Mouse (Mus musculus) heart, postnatal 0 days (tissue): ENCODE data around the gene Cdk8. TPM values are rescaled to one million over a fixed set of nuclear protein-coding genes. Genes with fewer than 3 reads are reported as not detected.

Source experiments
- ATAC-seq: fragments of 200-750 bp; cut with Nextera tagmentation; 2 replicates; pipeline ENCODE4 v1.8.0; 2017; ENCODE audit warnings: low read depth, moderate number of reproducible peaks, moderate library complexity; ENCODE audit not compliant: insufficient read depth
- DNase-seq: peaks from one replicate; pipeline ENCODE4 v3.0.0-alpha.2; 2016; ENCODE audit warnings: low spot score
- H3K27ac ChIP-seq: fragments of 300-500 bp; sonication (generic); 2 replicates; pipeline ENCODE4 v1.5.1; 2014; ENCODE audit warnings: low read depth, mild to moderate bottlenecking
- H3K27me3 ChIP-seq: fragments of 300-500 bp; sonication (generic); 2 replicates; pipeline ENCODE4 v1.6.1; 2014; ENCODE audit warnings: low read length, mixed read lengths; ENCODE audit not compliant: control insufficient read depth, insufficient read depth
- H3K36me3 ChIP-seq: fragments of 300-500 bp; sonication (generic); replicated peaks from 2 replicates; pipeline ENCODE4 v1.6.1; 2014; ENCODE audit warnings: low read length, mixed read lengths; ENCODE audit not compliant: control insufficient read depth, insufficient read depth
- H3K4me1 ChIP-seq: fragments of 300-500 bp; sonication (generic); 2 replicates; pipeline ENCODE4 v1.6.1; 2014; ENCODE audit warnings: antibody characterized with exemption; ENCODE audit not compliant: control insufficient read depth, insufficient read depth
- H3K4me2 ChIP-seq: fragments of 300-500 bp; sonication (generic); 2 replicates; pipeline ENCODE4 v1.6.1; 2014; ENCODE audit warnings: low read depth, mild to moderate bottlenecking, low read length, moderate library complexity
- H3K4me3 ChIP-seq: fragments of 300-500 bp; sonication (generic); 2 replicates; pipeline ENCODE4 v1.5.1; 2014; ENCODE audit warnings: low read depth, low read length
- H3K9ac ChIP-seq: fragments of 300-500 bp; sonication (generic); replicated peaks from 2 replicates; pipeline ENCODE4 v1.6.1; 2014; ENCODE audit warnings: low read depth, low read length, mixed read lengths
- H3K9me3 ChIP-seq: fragments of 300-500 bp; sonication (generic); replicated peaks from 2 replicates; pipeline ENCODE4 v1.6.1; 2016; ENCODE audit warnings: low read length; ENCODE audit not compliant: control insufficient read depth
- CTCF ChIP-seq: IDR thresholded peaks from 2 replicates; pipeline ENCODE4 v1.5.1; 2016; ENCODE audit warnings: antibody characterized with exemption, control low read depth, low read depth
- EP300 ChIP-seq: IDR thresholded peaks from 2 replicates; pipeline ENCODE4 v1.6.1; 2016; ENCODE audit warnings: antibody characterized with exemption, low read depth
- WGBS: fragments of 180-500 bp; shearing (Covaris S2); extraction: QIAGEN DNeasy Blood & Tissue Kit; methylation state at CpG from one replicate; pipeline ENCODE4 v1.1.7; 2014; 5-methylcytosine and 5-hydroxymethylcytosine counted together
- polyA plus RNA-seq: library from polyadenylated mRNA; unstranded; fragments of >200 nt; fragmentation: Nextera tagmentation; extraction: Ambion mirVana; gene quantifications from 2 replicates; pipeline ENCODE4 v1.2.1, GENCODE M21; 2015
- total RNA-seq: library from RNA; depleted of rRNA; stranded (reverse); fragments of >200 nt; gene quantifications from 2 replicates; pipeline ENCODE4 v1.2.3, GENCODE M21; 2014; ENCODE audit warnings: low replicate concordance

Cdk8 gene
- total and polyA plus RNA-seq, 2 experiments from 2014 or later, result 6.2 to 23.6 TPM

GRCm38 (mm10) chr5:146299520-146299870 is 68.5 kb downstream of the Cdk8 start:
- ATAC-seq, result no peak
- DNase-seq, result no peak
- Histone ChIP-seq H3K36me3 (peaks cover 55% of the 10 kb centered on the region), H3K4me3 (no peak overlapping the region), H3K4me1 (no peaks in the 10 kb centered on the region), H3K9ac (no peak overlapping the region), H3K27ac (no peak overlapping the region), H3K9me3 (no peaks in the 10 kb centered on the region), H3K4me2 (no peak overlapping the region), H3K27me3 (no peaks in the 10 kb centered on the region)
- WGBS, result 76% methylated on average over 8 of the region's 8 CpGs
- TF ChIP-seq EP300 (no peak), CTCF (no peak)

- 79% methylated on average over 5 of the region's 5 CpGs for WGBS
- no peak for TF ChIP-seq EP300
- TF ChIP-seq CTCF, result peak; percentile 73
- Histone ChIP-seq H3K9me3 (no peaks in the 10 kb centered on the region), H3K27me3 (no peaks in the 10 kb centered on the region), H3K36me3 (peaks cover 43% of the 10 kb centered on the region), H3K4me3 (no peak overlapping the region), H3K27ac (no peak overlapping the region), H3K9ac (no peak overlapping the region), H3K4me1 (no peaks in the 10 kb centered on the region), H3K4me2 (no peak overlapping the region)
- peak; percentile 48; the same call in 1 of the 2 replicates for ATAC-seq
- peak; percentile 12 for DNase-seq
These were observed 72.4 kb downstream of the Cdk8 start for GRCm38 (mm10) chr5:146303470-146303869.

GRCm38 (mm10) chr5:146307046-146307743 is 76.2 kb downstream of the Cdk8 start:
- Histone ChIP-seq H3K27ac (no peak overlapping the region), H3K9ac (no peak overlapping the region), H3K4me1 (no peaks in the 10 kb centered on the region), H3K9me3 (no peaks in the 10 kb centered on the region), H3K27me3 (no peaks in the 10 kb centered on the region), H3K4me2 (no peak overlapping the region), H3K36me3 (peaks cover 15% of the 10 kb centered on the region; the same call in 1 of the 2 replicates), H3K4me3 (no peak overlapping the region)
- ATAC-seq, result peak; percentile 31
- TF ChIP-seq EP300 (no peak), CTCF (no peak)
- whole genome bisulfite sequencing, result 60% methylated on average over 8 of the region's 8 CpGs
- peak; percentile 9 for DNase-seq

GRCm38 (mm10) chr5:146307744-146308096 is 76.7 kb downstream of the Cdk8 start:
- H3K27me3 ChIP-seq, result no peaks in the 10 kb centered on the region
- 69% methylated on average over 4 of the region's 4 CpGs for WGBS
- H3K9ac ChIP-seq, result no peak overlapping the region
- TF ChIP-seq EP300, result no peak
- TF ChIP-seq CTCF, result no peak
- no peak overlapping the region for H3K4me2 ChIP-seq
- no peak overlapping the region for H3K27ac ChIP-seq
- no peaks in the 10 kb centered on the region for H3K4me1 ChIP-seq
- peaks cover 15% of the 10 kb centered on the region; the same call in 1 of the 2 replicates for H3K36me3 ChIP-seq
- no peaks in the 10 kb centered on the region for H3K9me3 ChIP-seq
- peak; percentile 28; the same call in 1 of the 2 replicates for ATAC-seq
- no peak overlapping the region for H3K4me3 ChIP-seq
- DNase-seq, result peak; percentile 15

- no peak overlapping the region for H3K9ac ChIP-seq
- ATAC-seq (no peak), DNase-seq (no peak)
- H3K36me3 ChIP-seq, result no peaks in the 10 kb centered on the region
- no peaks in the 10 kb centered on the region for H3K4me1 ChIP-seq
- no peak overlapping the region for H3K4me3 ChIP-seq
- H3K27ac ChIP-seq, result peak overlapping the region; percentile 65
- H3K27me3 ChIP-seq, result no peaks in the 10 kb centered on the region
- no peak for TF ChIP-seq EP300
- no peak for TF ChIP-seq CTCF
- 80% methylated on average over 6 of the region's 6 CpGs for WGBS
- H3K9me3 ChIP-seq, result no peaks in the 10 kb centered on the region
- H3K4me2 ChIP-seq, result no peak overlapping the region
These were observed 83.5 kb downstream of the Cdk8 start for GRCm38 (mm10) chr5:146314538-146314937.

GRCm38 (mm10) chr5:146315268-146315921 is 84.4 kb downstream of the Cdk8 start:
- Histone ChIP-seq H3K27ac (peak overlapping the region; percentile 65), H3K4me1 (no peaks in the 10 kb centered on the region), H3K4me3 (no peak overlapping the region), H3K4me2 (no peak overlapping the region), H3K9ac (no peak overlapping the region), H3K36me3 (no peaks in the 10 kb centered on the region), H3K27me3 (no peaks in the 10 kb centered on the region), H3K9me3 (no peaks in the 10 kb centered on the region)
- peak; percentile 9 for DNase-seq
- TF ChIP-seq EP300 (no peak), CTCF (no peak)
- 57% methylated on average over 14 of the region's 14 CpGs for WGBS
- ATAC-seq, result no peak
